Mouse (Mus musculus) CD8-positive naive resting alpha-beta T cell, adult 2 months (primary cell): ENCODE measurements around the gene Mthfsl.
A peak's percentile ranks its signal among the peaks of the same experiment; 100 is the strongest.
"Not testable (repeated sequence)": the region's sequence is repeated elsewhere in the genome, so short reads cannot be mapped to it uniquely, and the experiment has no call there.

ENCODE experiments used
- DNase-seq, 2 experiments: peaks; one replicate each; pipeline ENCODE4 v3.0.0; 2022; ENCODE audit warnings: low read depth in 2 of 2, low spot score in 2 of 2

Gene Mthfsl

GRCm38 (mm10) chr9:88719989-88720537 is at the start of gene Mthfsl:
TSS of gene Mthfsl (minus strand) at chr9:88720296.
- DNase-seq, result peak in 1 of 2 experiments; percentile 24

DNA sequence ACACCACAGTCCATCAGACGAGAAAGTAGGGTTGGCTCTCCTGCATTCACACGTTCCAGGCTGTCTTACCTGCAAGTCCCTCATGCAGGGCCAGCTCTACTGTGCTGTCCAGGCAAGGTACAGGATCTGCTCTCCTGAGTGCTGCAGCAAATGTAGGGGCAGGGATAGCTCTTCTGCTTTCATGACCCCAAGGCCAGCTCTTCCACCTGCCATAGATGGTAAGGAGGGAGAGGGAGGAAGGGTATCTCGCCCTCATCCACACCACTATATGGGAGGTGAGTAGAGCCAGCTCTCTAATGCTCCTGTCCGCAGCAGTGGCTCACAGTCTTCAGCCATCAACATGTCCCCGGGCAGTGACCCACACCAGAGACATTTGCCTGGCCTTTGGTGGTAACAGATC is 49.4 kb upstream of the Mthfsl start:
- DNase-seq, result not testable (repeated sequence)

- DNase-seq, result peak in 1 of 2 experiments; percentile 38
These were observed 26.6 kb upstream of the Mthfsl start for GRCm38 (mm10) chr9:88746687-88747086.

DNA sequence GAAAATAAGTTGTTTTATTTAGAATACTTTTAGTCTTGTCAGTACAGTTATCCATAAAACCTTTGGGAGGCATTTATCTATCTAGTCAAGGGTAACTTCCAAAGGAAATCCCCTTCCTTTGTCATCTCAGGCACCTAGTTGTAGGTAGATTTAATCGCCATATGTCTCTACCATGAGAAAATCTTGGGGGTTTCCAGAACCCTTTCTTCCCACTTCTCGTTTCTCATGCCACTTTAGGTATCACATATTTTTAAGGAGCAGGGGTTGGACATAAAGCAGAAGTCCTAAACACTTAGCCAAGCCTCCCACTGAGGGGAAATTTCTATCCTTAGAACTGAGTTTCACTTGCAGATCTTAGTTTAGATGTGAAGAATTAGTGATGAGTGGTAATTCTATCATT is 25.9 kb upstream of the Mthfsl start:
- DNase-seq, result not testable (repeated sequence)

- DNase-seq, result not testable (repeated sequence)
These were observed 15.2 kb upstream of the Mthfsl start for GRCm38 (mm10) chr9:88735289-88735688.

DNA sequence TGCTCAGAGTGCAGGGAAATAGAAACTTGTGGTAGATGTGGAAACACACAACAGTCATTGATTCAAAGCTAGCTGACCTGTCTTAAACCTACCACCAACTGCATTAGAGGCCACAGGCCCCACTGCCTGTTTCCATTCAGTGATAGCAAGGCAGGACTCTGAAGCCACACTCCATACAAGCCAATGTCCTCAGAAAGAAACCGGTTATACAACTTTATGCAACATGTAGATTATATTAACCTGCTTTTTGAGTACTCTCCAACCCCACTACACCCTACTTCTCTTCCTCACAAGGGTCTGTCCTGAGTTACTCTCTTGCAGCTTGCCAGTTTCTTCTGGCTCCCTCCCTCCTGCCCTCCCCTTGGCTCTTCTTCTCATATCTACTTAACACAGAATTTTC is 13.1 kb upstream of the Mthfsl start:
- DNase-seq, result not testable (repeated sequence)

DNA sequence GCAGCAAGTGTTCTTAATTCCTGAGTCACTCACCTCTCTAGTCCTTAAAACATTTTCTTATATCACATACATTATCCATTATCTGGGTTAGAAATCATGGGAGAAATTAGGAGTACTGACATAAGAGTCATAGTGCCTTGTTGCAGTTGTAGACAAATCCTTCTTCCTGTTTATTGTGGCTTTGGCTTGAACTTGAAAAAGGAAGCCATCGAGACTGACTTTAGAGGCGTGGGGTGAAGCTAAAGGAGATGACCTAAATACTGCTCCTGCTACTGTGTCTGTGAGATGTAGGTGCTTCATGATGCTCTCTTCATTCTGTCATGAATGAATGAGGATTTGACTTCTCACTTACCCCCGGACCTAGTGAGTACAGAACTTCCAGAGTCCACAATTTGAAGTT is 12.2 kb upstream of the Mthfsl start:
- DNase-seq, result not testable (repeated sequence)

GRCm38 (mm10) chr9:88731728-88732127 is 11.6 kb upstream of the Mthfsl start, which contains the start of gene Bcl2a1d:
TSS of gene Bcl2a1d (minus strand) at chr9:88731914.
- DNase-seq, result peak; percentile 34 to 52

- DNase-seq, result not testable (repeated sequence)
These were observed 8.2 kb upstream of the Mthfsl start for GRCm38 (mm10) chr9:88728311-88728710.

DNA sequence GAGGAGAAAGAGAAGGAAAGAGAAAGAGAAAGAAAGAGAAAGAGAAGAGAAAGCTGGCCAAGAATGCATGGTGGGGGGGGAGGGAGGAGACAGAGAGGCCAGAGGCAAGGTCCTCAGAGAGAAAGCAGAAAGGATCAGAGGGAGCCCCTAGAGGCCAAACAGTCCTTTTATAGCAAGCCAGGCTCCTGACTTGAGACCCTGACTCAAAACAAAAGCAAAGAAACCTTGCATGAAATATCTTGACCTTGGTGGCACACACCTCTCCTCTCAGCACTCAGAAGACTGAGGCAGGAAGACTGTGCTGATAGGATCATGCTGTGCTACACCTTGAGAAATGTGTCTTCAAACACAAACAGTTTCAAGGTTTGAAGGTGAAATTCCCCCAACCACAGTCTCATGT is 1.5 kb upstream of the Mthfsl start:
- not testable (repeated sequence) for DNase-seq

- DNase-seq, result peak in 1 of 2 experiments; percentile 43
These were observed 799 bp downstream of the Mthfsl start for GRCm38 (mm10) chr9:88719073-88719921.

- DNase-seq, result not testable (repeated sequence)
These were observed 1.5 kb downstream of the Mthfsl start for GRCm38 (mm10) chr9:88718593-88718992.

GRCm38 (mm10) chr9:88718140-88718539 is 2.0 kb downstream of the Mthfsl start:
- peak; percentile 42 to 45 for DNase-seq

GRCm38 (mm10) chr9:88714515-88714914 is 5.6 kb downstream of the Mthfsl start:
- DNase-seq, result not testable (repeated sequence)

DNA sequence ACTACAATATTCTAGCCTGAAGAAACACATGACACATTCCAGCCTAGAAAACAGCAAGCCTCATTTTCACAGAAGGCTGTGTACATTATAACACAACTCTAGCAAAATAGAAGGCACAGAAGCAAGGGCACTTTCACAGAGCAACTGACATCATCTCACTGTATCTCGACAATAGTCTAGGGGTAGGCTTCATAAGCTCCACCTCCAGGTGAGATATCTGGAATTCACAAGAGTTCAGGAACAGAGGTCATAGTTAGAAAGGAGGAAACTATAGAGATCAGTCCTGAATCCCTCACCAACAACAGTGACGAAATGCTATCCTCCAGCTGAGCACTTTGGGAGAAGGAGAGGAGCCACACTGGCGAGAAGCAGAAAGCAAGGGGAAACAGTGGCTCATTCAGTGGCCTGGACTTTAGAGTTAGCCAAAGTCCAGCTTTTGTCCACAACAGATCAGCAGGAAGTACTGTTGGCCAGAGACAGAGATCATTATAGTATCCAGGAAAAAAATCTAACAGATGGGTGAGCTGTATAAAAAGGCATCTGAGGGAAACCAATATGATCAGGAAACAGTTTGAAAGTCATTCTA is 7.8 kb downstream of the Mthfsl start:
- not testable (repeated sequence) for DNase-seq

GRCm38 (mm10) chr9:88710910-88711438 is 9.1 kb downstream of the Mthfsl start:
- not testable (repeated sequence) for DNase-seq

DNA sequence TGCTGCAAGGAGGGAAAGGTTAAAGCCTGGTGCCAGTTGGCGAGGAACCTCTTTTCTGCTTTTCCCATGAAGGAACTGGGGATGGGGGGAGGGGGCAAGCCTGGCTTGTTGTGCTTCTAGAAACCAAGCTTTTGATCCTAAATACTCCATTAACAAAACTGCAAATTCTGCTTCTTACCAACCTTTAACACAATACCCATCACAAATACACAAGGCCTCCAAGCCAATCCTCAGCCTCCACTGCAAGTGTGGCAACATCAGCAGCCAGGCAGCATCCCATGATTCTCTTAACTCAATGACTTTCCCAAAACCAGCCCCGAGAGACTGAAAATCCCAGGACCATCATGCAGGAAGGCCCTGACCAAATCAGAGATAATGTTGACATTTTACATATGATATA is 9.7 kb downstream of the Mthfsl start:
- not testable (repeated sequence) for DNase-seq

DNA sequence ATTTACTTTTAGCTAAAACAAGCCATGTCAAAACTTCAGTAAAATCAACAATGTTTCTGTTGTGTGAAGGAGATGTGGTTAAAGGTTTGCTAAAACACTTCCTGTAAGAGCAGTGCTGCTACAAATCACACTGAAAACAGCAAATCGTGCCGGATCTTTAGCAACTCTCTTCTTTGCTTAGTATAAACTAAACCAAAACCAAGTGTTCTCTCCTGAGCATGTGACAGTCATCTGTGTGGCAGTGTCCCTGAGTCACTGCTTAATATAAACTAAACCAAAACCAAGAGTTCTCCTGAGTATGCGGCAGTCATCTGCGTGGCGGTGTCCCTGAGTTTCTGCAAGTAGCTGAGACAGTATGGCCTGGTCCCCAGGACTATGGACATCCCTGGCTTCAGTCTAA is 10.3 kb downstream of the Mthfsl start:
- DNase-seq, result not testable (repeated sequence)

DNA sequence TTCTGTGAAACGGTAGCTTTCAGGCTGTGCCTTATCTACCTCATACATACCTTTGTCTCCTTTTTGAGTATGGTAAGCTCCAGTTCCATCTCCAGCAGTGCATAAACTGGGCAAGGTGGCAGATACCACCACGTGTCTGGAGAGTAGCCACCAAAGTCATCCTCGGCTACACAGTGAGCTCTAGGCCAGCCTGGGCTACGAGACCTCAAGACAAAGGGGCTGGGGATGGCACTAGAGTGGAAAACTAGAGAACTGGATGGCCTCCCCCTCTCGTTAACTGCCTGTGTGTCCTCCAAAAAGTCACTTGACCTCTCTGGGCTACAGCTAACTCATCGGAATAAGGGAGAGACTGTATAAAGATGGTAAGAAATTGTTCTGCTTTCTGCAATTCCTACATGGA is 10.8 kb downstream of the Mthfsl start:
- DNase-seq, result no peak

- DNase-seq, result no peak
These were observed 13.4 kb downstream of the Mthfsl start for GRCm38 (mm10) chr9:88706700-88707099.

DNA sequence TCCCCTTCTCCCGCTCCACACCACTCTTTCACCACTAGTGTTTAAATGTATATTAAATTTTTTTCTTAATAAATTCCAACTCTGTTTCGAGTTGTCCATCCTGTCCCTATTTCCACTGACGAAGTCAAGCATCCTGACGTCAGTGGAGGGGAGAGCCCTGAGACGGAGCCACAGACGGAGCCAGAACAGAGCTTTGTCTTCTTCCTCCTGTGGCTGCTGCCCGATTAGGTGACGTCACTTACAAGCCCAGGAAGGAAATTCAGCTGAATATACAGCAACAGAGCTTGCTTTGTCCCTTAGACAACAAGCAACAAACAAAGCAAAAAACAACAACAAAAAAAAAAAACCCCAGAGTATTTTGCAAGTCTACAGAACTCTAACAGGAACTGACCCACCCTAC is 14.9 kb downstream of the Mthfsl start:
- not testable (repeated sequence) for DNase-seq

- not testable (repeated sequence) for DNase-seq
These were observed 21.4 kb downstream of the Mthfsl start for GRCm38 (mm10) chr9:88698746-88699145.
